Mouse (Mus musculus) lung, postnatal 0 days (tissue): ENCODE measurements around the gene Egfl7.

Experiments used
- CTCF ChIP-seq: IDR thresholded peaks from 2 replicates; pipeline ENCODE4 v1.5.1; 2016; ENCODE audit warnings: antibody characterized with exemption, mild to moderate bottlenecking
- EP300 ChIP-seq: IDR thresholded peaks from 2 replicates; pipeline ENCODE4 v1.6.1; 2016; ENCODE audit warnings: antibody characterized with exemption, mild to moderate bottlenecking, control low read depth

DNA sequence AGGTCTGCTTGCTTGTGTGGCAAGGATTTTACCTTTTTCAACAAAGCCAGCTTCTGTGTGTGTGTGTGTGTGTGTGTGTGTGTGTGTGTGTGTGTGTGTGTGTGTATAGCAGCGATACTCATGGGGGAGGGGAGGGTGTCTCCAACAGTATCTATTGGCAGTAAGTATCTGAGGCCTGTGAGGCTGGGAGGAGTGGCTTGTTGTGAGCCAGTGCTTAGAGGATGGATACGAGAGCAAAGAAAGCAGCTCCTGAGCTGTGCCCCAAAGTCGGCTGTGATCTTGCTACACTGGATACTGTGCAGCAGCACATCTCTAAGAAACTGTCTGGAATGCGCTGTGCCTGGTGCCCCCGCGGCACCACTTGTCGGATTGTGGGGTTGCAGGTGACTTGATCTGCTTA is 38.1 kb downstream of the Egfl7 start:
- TF ChIP-seq CTCF: no peak
- no peak for TF ChIP-seq EP300
